Mouse (Mus musculus) splenic B cell, adult 2 months (primary cell): ENCODE measurements around the gene Fgf3.
"Not testable (repeated sequence)": the region's sequence is repeated elsewhere in the genome, so short reads cannot be mapped to it uniquely, and the experiment has no call there.

ENCODE experiments used
- DNase-seq: peaks from one replicate; pipeline ENCODE4 v3.0.0-alpha.2; 2011; ENCODE audit warnings: low read depth, low spot score
- H3K27me3 ChIP-seq: 2 replicates; pipeline ENCODE4 v1.6.1; 2012; ENCODE audit warnings: mild to moderate bottlenecking, low read length, moderate library complexity, mixed read lengths; ENCODE audit not compliant: control insufficient read depth, poor library complexity, insufficient read depth, severe bottlenecking
- H3K36me3 ChIP-seq: 2 replicates; pipeline ENCODE4 v1.6.1; 2012; ENCODE audit warnings: mild to moderate bottlenecking, low read length, moderate library complexity, mixed read lengths; ENCODE audit not compliant: control insufficient read depth, poor library complexity, insufficient read depth, severe bottlenecking

The Fgf3 gene

DNA sequence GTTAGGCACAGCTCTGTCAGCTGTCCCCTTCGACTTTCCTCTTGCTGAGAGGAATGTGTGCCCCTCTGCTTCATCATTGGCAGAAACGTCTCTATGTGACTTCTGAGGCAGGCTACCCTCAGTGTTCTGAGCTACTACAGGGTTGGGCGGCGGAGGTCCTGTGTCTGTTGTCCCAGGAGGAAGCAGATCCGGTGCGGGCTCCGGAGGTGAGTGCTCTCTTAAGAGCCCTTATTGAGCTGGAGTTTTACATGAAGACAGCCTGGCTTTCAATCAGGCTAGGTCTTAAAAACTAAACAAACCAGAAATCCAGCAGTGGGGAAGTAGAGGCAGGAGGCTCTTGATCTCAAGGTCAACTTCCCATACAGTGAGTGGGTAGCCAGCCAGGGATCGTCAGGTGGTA, 29.7 kb downstream of the Fgf3 start:
- no peaks in the 10 kb centered on the region for H3K27me3 ChIP-seq
- no peak for DNase-seq
- H3K36me3 ChIP-seq = no peaks in the 10 kb centered on the region

- Histone ChIP-seq H3K27me3 (no peaks in the 10 kb centered on the region), H3K36me3 (no peaks in the 10 kb centered on the region)
- no peak for DNase-seq
These were observed 34.5 kb downstream of the Fgf3 start for GRCm38 (mm10) chr7:144872420-144872819.

DNA sequence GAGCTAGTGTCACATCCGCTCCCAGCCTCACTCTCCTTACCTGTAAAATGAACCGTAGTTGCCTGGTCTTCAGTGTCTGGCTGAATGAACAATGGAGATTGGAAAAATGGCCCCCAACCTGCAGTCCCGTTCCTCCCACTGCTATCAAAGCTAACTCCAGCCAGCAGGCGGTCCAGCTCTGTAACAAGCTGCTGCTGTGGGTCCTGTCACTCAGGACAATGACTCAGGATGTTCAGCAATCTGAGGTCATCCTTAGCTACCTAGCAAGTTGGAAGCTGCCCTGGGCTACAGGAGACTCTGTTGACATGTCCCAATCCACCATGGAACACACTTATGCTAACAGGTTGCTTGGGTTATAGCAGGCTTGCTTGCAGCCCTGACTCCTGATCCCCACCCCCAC, 35.3 kb downstream of the Fgf3 start:
- no peaks in the 10 kb centered on the region for H3K27me3 ChIP-seq
- H3K36me3 ChIP-seq = no peaks in the 10 kb centered on the region
- DNase-seq = no peak

- H3K36me3 ChIP-seq = no peaks in the 10 kb centered on the region
- DNase-seq = no peak
- no peaks in the 10 kb centered on the region for H3K27me3 ChIP-seq
These were observed 36.3 kb downstream of the Fgf3 start for GRCm38 (mm10) chr7:144874226-144874625.

GRCm38 (mm10) chr7:144878401-144878800, 40.5 kb downstream of the Fgf3 start:
- DNase-seq = no peak
- H3K36me3 ChIP-seq = no peaks in the 10 kb centered on the region

DNA sequence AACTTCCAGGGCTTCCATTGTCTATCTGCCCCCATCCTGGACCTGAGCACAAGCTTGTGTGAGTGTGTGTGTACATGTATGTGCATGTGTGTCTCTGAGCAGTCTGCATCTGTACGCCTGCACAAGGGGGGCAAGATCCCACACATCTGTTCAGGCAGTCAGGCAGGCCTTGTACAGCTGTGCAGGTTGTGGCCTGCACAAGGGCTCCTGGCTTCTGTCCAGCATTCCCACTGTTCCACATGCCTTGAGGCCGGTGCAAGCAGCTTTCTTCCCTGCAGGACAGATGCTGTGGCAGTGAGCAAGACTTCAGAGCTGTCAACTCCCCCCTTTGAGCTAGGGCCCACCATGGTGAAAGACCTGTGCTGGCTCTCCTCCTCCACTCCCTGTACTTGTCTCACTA, 45.2 kb downstream of the Fgf3 start:
- no peak for DNase-seq
- H3K27me3 ChIP-seq = no peaks in the 10 kb centered on the region
- no peaks in the 10 kb centered on the region for H3K36me3 ChIP-seq

More at GRCm38 (mm10) chr7:144878401-144878800, 40.5 kb downstream of the Fgf3 start:
- H3K27me3 ChIP-seq = no peaks in the 10 kb centered on the region

GRCm38 (mm10) chr7:144887672-144888071, 49.8 kb downstream of the Fgf3 start:
- H3K27me3 ChIP-seq = no peaks in the 10 kb centered on the region
- DNase-seq = no peak
- H3K36me3 ChIP-seq = no peaks in the 10 kb centered on the region

DNA sequence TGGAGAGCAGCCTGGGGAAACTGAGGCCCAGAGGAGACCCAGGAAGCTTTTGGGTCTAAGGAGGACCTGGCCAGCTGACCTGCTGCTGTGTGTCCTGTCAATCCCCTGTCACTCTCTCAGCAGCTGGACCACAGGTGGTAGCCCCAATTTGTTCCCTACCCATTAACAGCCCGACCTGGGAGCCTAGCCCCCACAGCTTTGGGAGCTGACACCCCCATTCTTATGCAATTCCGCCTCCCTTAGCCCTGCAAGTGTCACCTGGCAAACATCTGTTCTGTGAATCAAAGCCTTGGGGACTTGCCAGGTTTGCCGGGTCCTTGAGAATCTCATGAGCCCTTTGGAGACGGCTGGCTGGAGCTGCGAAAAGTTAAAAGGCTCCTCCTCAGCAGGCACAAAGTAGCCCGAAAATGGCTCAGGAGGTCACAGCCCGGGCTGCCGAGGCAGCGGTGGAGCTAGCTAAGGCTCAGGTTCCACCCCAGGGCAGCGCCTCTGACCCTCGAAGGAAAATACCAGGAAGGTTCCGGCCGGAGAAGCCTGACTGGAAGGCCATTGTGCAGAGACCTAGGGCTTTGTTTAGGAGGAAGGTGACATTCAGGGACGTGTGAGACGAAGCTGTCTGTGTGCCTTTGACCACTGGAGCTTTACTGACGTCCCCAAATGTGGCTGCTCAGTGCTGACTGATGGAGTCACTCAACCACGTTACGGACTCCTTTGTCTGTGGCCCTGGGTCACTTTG, 50.8 kb downstream of the Fgf3 start:
- DNase-seq = no peak
- Histone ChIP-seq H3K27me3 (no peaks in the 10 kb centered on the region), H3K36me3 (no peaks in the 10 kb centered on the region)

DNA sequence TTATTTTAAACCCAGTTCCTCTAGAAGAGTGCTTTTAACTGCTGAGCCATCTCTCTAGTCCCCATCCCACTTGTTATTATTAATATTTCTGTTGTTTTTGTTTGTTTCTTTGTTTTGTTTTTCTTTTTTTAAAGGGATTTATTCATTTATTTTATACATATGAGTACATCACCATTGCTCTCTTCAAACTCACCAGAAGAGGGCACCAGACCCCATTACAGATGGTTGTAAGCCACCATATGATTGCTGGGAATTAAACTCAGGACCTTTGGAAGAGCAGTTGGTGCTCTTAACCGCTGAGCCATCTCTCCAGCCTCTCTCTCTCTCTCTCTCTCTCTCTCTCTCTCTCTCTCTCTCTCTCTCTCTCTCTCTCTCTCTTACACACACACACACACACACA, 52.8 kb downstream of the Fgf3 start:
- DNase-seq, H3K36me3 ChIP-seq, H3K27me3 ChIP-seq: not testable (repeated sequence)

GRCm38 (mm10) chr7:144891863-144892262, 54.0 kb downstream of the Fgf3 start:
- no peaks in the 10 kb centered on the region for H3K36me3 ChIP-seq
- DNase-seq = no peak

GRCm38 (mm10) chr7:144892322-144892721, 54.4 kb downstream of the Fgf3 start:
- DNase-seq = no peak

More at GRCm38 (mm10) chr7:144891863-144892262, 54.0 kb downstream of the Fgf3 start:
- H3K27me3 ChIP-seq = 0 out of 2 replicates have a peak, but pooled peaks cover 3% of the 10 kb centered on the region

More at GRCm38 (mm10) chr7:144892322-144892721, 54.4 kb downstream of the Fgf3 start:
- no peaks in the 10 kb centered on the region for H3K36me3 ChIP-seq
- H3K27me3 ChIP-seq = 0 out of 2 replicates have a peak, but pooled peaks cover 3% of the 10 kb centered on the region
